Mouse (Mus musculus): ENCODE data around the gene Oasl1. TPM values are rescaled to one million over a fixed set of nuclear protein-coding genes. Genes with fewer than 3 reads are reported as not detected.
"Not testable (repeated sequence)": the region's sequence is repeated elsewhere in the genome, so short reads cannot be mapped to it uniquely, and the experiment has no call there.

Oasl1 gene
- polyA plus RNA-seq, 1 experiment from 2014 or later, result not detected

DNA sequence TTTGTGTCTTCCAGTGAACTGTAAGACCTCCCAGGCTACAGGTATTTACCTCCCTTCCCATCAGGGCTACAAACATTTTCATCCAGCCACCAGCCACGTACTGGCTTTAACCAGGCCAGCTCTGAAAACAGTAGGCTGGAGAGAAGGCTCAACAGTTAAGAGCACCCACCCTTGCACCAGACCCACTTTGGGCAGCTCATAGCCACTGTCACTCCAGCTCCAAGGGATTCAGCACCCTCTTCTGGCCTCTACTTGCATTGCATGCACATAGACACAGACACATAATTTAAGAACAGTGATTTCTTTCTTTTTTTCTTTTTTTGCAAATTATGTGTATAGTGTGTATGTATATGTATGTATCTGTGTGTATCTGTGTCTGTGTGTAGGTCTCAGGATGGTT lies 20.6 kb upstream of the Oasl1 start:
- H3K27ac ChIP-seq (replicated peaks), result no peak overlapping the region
- peaks cover 9% of the 10 kb centered on the region for H3K9me3 ChIP-seq (replicated peaks)
- no peaks in the 10 kb centered on the region for H3K36me3 ChIP-seq
- no peaks in the 10 kb centered on the region for H3K27me3 ChIP-seq (ENCODE audit: low read depth, poor library complexity, severe bottlenecking)
- H3K4me3 ChIP-seq, result no peak overlapping the region
- peaks cover 7% of the 10 kb centered on the region for H3K4me1 ChIP-seq
- 13% methylated on average over 1 of the region's 1 CpGs for WGBS
- DNase-seq (ENCODE audit: low spot score), result peak; percentile 34

DNA sequence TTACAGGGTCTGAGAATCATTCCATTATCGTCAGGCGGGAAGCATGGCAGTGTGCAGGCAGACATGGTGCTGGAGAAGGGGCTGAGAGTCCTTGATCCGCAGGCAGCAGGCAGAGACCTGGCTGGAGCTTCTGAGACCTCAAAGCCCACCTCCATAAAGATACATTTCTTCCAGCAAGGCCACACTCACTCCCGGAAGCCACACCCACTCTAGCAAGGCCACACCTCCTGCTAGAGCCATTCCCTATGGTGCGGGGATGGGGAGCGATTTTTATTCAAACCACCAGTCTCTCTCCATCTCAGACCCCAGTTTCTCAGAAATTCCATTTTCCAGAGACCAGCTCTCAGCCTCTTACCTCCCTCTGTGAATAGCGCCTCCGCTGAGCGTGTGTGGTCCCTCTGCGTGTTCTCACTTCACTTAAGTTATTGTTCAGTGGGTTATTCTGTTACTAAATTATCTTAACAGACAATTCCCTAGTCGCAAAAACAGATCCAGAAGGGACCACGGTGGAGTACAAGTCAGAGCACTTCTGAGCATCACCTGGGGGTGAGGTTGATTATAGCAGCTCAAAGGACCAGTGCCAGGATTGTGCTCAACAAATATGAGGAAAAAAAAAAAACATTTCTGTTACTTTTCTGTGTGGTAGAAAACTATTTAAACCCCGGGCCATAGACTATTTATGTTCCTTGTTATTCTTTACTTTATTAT lies 14.3 kb upstream of the Oasl1 start:
- Histone ChIP-seq H3K4me3 (no peak overlapping the region), H3K27me3 (ENCODE audit: low read depth, poor library complexity, severe bottlenecking) (no peaks in the 10 kb centered on the region), H3K36me3 (no peaks in the 10 kb centered on the region), H3K9me3 (replicated peaks) (peaks cover 9% of the 10 kb centered on the region), H3K4me1 (peaks cover 6% of the 10 kb centered on the region; the same call in 1 of the 2 replicates), H3K27ac (replicated peaks) (no peak overlapping the region)
- no peak for DNase-seq (ENCODE audit: low spot score)
- WGBS, result 58% methylated on average over 13 of the region's 13 CpGs

DNA sequence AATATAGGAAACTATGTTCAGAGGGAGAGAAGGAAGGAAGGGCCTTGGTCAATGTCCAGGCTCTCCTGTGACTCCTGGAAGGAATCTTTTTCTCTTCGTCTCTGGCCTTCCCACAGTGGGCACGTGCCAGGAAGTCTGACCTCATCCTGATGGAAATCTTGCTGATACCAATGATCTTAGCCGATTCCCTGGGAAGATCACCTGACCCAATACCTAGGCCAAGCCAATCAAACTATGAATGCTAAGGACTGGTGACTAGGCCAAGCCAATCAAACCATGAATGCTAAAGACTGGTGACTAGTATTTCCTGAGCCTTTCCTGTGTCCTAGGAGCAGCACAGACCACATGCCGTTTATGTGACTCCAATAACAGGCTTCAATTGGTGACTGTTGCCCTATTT lies 9.4 kb upstream of the Oasl1 start:
- H3K36me3 ChIP-seq, result no peaks in the 10 kb centered on the region
- no peaks in the 10 kb centered on the region for H3K9me3 ChIP-seq (replicated peaks)
- H3K4me3 ChIP-seq, result no peak overlapping the region
- peaks cover 5% of the 10 kb centered on the region; the same call in 1 of the 2 replicates for H3K4me1 ChIP-seq
- no peak for DNase-seq (ENCODE audit: low spot score)
- H3K27ac ChIP-seq (replicated peaks), result no peak overlapping the region
- no peaks in the 10 kb centered on the region for H3K27me3 ChIP-seq (ENCODE audit: low read depth, poor library complexity, severe bottlenecking)
- WGBS, result 85% methylated on average over 4 of the region's 4 CpGs

DNA sequence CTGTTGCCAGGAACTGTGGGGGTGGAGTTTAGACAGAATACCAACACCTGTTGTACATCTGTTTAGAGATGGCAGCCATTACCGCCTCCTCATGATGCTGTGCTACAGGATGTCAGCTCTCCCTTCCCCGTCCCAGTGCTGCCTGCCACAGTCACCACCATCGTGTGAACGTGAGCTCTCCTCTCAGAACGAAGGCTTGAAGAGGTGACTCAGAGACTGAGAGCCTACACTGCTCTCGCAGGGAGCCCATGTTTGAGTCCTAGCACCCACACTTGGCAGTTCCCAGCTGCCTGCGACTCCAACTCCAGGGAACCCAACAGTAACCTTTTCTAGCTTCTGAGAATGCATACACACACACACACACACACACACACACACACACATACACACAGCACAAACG lies 8.2 kb upstream of the Oasl1 start:
- DNase-seq (ENCODE audit: low spot score), result no peak
- no peaks in the 10 kb centered on the region for H3K9me3 ChIP-seq (replicated peaks)
- peaks cover 4% of the 10 kb centered on the region; the same call in 1 of the 2 replicates for H3K4me1 ChIP-seq
- no peaks in the 10 kb centered on the region for H3K27me3 ChIP-seq (ENCODE audit: low read depth, poor library complexity, severe bottlenecking)
- no peak overlapping the region for H3K27ac ChIP-seq (replicated peaks)
- H3K36me3 ChIP-seq, result no peaks in the 10 kb centered on the region
- WGBS, result 81% methylated on average over 8 of the region's 8 CpGs
- H3K4me3 ChIP-seq, result no peak overlapping the region

DNA sequence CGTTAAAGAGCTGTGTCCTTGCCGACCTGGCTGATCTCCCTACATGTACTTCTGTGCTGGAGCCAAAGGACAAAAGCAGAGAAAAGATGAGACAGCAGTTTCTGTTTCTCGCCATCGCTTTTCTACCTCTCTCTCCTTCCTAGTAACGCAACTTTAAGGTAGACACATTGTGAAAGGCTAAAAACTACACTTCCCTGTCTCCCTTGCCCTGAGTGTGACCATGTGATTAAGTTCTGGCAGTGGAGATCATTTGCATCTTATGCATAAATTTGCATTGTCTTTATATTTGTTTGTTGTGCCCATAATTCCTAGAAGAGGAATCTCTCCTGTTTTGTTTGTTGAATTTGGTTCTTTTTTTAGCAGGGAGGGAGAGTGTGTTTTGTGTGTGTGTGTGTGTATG lies 7.2 kb upstream of the Oasl1 start:
- DNase-seq (ENCODE audit: low spot score), result no peak
- no peak overlapping the region for H3K4me3 ChIP-seq
- WGBS, result 85% methylated on average over 5 of the region's 5 CpGs
- no peaks in the 10 kb centered on the region for H3K36me3 ChIP-seq
- peaks cover 4% of the 10 kb centered on the region; the same call in 1 of the 2 replicates for H3K4me1 ChIP-seq
- no peak overlapping the region for H3K27ac ChIP-seq (replicated peaks)
- H3K9me3 ChIP-seq (replicated peaks), result no peaks in the 10 kb centered on the region
- H3K27me3 ChIP-seq (ENCODE audit: low read depth, poor library complexity, severe bottlenecking), result no peaks in the 10 kb centered on the region

DNA sequence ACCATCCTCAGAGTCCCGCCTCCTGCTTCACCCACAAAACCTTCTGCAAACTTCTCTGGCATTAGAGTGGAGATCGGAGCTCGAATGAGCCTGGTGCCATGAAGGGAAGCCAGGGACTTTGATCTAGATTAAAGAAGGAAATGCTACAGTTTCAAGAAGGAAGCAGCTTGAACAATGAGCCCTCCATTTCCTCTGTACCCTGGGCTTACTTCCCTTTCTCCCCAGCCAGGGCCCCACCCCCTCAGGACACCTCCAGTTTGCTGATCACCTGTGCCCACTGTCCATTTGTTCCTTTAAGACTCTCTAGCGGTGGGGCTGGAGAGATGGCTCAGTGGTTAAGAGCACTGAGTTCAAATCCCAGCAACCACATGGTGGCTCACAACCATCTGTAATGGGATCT lies 6.3 kb upstream of the Oasl1 start:
- Histone ChIP-seq H3K27me3 (ENCODE audit: low read depth, poor library complexity, severe bottlenecking) (no peaks in the 10 kb centered on the region), H3K4me3 (no peak overlapping the region), H3K9me3 (replicated peaks) (no peaks in the 10 kb centered on the region), H3K27ac (replicated peaks) (no peak overlapping the region), H3K36me3 (no peaks in the 10 kb centered on the region), H3K4me1 (peaks cover 4% of the 10 kb centered on the region; the same call in 1 of the 2 replicates)
- WGBS, result 88% methylated on average over 4 of the region's 4 CpGs
- DNase-seq (ENCODE audit: low spot score), result no peak

DNA sequence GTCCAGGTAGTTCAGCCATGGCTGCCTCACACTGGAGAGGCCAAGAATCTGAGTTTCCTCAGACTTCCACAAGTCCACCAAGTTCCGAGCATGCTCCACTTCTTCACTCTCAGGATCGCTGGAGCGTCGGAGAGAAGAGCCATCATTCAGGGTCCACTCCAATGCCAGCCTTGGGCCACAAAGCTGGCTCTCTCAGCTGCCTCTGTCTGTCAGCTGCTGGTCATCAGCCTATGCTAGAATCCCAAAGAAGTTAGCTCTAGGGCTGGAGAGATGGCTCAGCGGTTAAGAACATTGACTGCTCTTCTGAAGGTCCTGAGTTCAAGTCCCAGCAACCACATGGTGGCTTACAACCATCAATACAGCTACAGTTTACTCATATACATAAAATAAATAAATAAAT lies 5.7 kb upstream of the Oasl1 start:
- WGBS, result 95% methylated on average over 5 of the region's 5 CpGs
- DNase-seq (ENCODE audit: low spot score), result not testable (repeated sequence)

DNA sequence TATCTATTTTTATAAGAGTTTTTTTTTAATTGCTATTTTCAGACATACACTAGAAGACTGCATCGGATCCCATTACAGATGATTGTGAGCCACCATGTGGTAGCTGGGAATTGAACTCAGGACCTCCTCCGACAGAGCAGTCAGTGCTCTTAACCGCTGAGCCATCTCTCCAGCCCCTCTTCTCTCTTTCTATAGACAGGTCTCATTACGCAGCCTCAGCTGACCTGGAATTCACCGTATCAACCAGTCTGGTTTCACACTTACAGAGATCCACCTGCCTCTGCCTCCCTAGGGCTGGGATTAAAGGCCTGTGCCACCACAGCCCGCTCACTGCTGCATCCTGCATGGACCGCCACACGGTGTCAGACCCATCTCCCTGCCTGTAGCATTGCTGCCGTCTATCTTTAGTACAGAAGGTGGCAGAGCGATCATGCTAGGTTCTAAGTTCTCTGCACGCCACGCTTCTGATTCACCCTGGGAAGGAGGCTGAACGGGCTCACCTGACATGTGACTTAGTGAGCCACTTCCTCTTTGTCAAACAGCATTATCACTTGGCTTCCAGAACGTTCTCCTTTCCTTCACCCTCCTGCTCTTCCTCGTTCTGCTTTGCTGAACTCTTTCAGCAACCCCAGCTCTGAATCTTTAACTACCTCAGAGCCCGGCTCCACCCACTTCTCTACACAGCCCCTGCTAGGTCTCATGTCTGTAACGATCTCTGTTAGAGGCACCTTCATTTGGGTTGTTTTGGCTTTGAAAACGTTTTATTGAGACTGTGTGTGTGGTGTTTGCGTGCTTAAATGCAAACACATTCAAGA lies 1.3 kb upstream of the Oasl1 start:
- Histone ChIP-seq H3K4me3 (no peak overlapping the region), H3K36me3 (no peaks in the 10 kb centered on the region), H3K9me3 (replicated peaks) (no peaks in the 10 kb centered on the region), H3K27ac (replicated peaks) (no peak overlapping the region), H3K4me1 (peaks cover 11% of the 10 kb centered on the region), H3K27me3 (ENCODE audit: low read depth, poor library complexity, severe bottlenecking) (no peaks in the 10 kb centered on the region)
- 84% methylated on average over 19 of the region's 19 CpGs for WGBS
- no peak for DNase-seq (ENCODE audit: low spot score)

More for the DNA sequence above, 5.7 kb upstream of the Oasl1 start:
- not testable (repeated sequence) for H3K27ac ChIP-seq (replicated peaks); H3K4me3 ChIP-seq; H3K9me3 ChIP-seq (replicated peaks); H3K36me3 ChIP-seq; H3K27me3 ChIP-seq (ENCODE audit: low read depth, poor library complexity, severe bottlenecking); H3K4me1 ChIP-seq

DNA sequence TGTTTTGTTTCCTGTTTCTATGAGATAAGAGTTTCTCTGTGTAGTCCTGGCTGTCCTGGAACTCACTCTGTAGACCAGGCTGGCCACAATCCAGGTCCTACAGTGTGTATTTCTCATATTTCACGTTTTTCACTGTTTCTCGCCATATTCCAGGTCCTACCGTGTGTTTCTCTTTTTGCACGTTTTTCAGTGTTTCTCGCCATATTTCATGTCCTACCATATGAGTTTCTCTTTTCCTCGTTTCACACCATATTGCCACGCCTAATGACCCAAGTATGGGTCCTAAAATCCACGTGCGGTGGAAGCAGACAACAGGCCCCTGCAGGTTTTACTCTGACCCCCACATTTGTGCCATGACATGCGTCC lies 691 bp upstream of the Oasl1 start:
- 69% methylated on average over 10 of the region's 10 CpGs for WGBS
- H3K36me3 ChIP-seq, result no peaks in the 10 kb centered on the region
- H3K27ac ChIP-seq (replicated peaks), result no peak overlapping the region
- H3K4me3 ChIP-seq, result no peak overlapping the region
- no peak for DNase-seq (ENCODE audit: low spot score)
- no peaks in the 10 kb centered on the region for H3K9me3 ChIP-seq (replicated peaks)
- H3K4me1 ChIP-seq, result peaks cover 14% of the 10 kb centered on the region
- no peaks in the 10 kb centered on the region for H3K27me3 ChIP-seq (ENCODE audit: low read depth, poor library complexity, severe bottlenecking)

DNA sequence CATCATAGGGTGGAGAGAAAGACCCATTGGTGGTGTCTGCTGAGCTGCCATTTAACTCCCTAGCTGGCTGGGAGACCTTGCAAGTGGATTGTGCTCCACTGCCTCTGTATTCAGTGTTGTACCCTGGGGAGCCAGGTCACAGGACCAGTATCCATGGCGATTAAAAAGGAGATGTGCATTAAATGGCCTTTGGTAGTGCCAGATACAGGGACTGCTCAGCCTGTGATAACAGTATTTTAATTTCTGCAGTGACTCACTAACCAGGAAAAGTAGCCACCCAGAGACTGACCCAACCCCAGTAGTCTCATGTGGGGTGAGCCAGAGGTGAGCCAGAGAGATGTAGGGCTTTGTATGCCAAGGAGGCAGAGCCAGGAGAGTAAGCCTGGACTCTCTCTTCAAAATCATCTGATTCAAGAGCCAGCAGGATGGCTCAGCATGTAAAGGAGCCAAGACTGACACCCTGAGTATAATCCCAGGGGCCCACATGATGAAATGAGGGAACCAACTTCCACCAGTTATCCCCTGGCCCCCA lies 3.2 kb downstream of the Oasl1 start:
- 0 out of 2 replicates have a peak overlapping the region, but pooled peaks have one; percentile 17 for H3K27ac ChIP-seq (replicated peaks)
- 65% methylated on average over 1 of the region's 1 CpGs for WGBS
- peaks cover 14% of the 10 kb centered on the region for H3K4me1 ChIP-seq
- H3K4me3 ChIP-seq, result no peak overlapping the region
- no peaks in the 10 kb centered on the region for H3K27me3 ChIP-seq (ENCODE audit: low read depth, poor library complexity, severe bottlenecking)
- H3K36me3 ChIP-seq, result no peaks in the 10 kb centered on the region
- no peak for DNase-seq (ENCODE audit: low spot score)
- H3K9me3 ChIP-seq (replicated peaks), result no peaks in the 10 kb centered on the region

DNA sequence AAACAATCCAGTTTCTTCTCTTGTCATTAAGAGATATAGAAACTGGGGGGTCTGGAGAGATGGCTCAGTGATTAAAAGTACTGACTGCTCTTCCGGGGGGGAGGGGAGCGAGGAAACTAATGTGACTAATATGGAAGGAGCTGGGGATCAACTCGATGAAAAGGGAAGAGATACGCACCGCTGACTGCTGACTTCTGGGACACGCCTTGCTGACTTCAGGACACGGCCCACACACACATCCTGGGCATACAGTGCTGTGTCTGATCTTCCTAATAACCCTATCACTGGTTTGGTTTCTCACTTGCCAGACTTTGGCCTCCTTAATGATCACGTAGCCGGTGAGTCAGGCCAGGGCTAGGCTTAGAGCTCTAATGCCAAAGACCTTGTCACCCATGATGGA lies 3.7 kb downstream of the Oasl1 start:
- Histone ChIP-seq H3K27me3 (ENCODE audit: low read depth, poor library complexity, severe bottlenecking) (no peaks in the 10 kb centered on the region), H3K4me1 (peaks cover 14% of the 10 kb centered on the region), H3K36me3 (no peaks in the 10 kb centered on the region), H3K4me3 (no peak overlapping the region), H3K27ac (replicated peaks) (no peak overlapping the region), H3K9me3 (replicated peaks) (no peaks in the 10 kb centered on the region)
- no peak for DNase-seq (ENCODE audit: low spot score)
- WGBS, result 84% methylated on average over 9 of the region's 9 CpGs

DNA sequence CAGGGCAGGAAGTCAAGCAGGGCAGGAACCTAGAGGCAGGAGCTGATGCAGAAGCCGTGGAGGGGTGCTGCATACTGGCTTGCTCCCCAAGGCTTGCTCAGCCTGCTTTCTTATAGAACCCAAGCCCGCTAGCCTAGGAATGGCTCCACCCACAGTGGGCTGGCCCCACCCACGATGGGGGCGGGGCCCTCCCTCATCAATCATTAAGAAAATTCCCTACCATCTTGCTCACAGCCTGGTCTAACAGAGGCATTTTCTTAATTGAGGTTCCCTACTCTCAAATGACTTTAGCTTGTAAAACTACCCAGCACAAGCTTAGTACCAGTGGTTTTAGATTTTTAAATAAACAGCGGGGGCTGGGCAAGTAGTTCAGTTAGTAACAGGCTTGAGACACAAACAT lies 8.6 kb downstream of the Oasl1 start:
- Histone ChIP-seq H3K9me3 (replicated peaks) (no peaks in the 10 kb centered on the region), H3K4me1 (peaks cover 11% of the 10 kb centered on the region), H3K36me3 (no peaks in the 10 kb centered on the region), H3K27me3 (ENCODE audit: low read depth, poor library complexity, severe bottlenecking) (no peaks in the 10 kb centered on the region), H3K4me3 (no peak overlapping the region), H3K27ac (replicated peaks) (no peak overlapping the region)
- 58% methylated on average over 5 of the region's 5 CpGs for WGBS
- no peak for DNase-seq (ENCODE audit: low spot score)

DNA sequence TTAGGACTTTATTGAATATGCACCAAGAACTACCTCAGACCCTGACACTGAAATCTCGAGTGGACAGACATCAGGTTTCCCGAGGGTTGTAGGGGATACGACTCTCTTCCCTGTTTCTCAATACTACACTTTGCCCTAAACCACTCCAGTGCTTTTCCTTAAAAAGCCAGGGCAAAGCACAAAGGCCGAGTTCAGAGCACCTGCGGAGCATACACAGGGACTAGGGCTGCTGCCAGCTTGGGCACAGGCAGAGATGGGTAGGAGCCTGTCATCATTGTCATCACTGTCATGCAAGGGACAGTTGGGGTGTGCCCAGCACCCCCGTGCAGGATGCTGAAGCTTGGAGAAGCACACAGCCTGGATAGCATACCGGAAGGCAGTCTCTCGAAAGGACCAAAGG lies 10.2 kb downstream of the Oasl1 start:
- no peak for DNase-seq (ENCODE audit: low spot score)
- whole genome bisulfite sequencing, result 83% methylated on average over 8 of the region's 8 CpGs
- H3K27ac ChIP-seq (replicated peaks), result no peak overlapping the region

More for the DNA sequence above, 10.2 kb downstream of the Oasl1 start:
- H3K9me3 ChIP-seq (replicated peaks), result 0 out of 2 replicates have a peak, but pooled peaks cover 2% of the 10 kb centered on the region
- peaks cover 6% of the 10 kb centered on the region for H3K4me1 ChIP-seq
- no peaks in the 10 kb centered on the region for H3K27me3 ChIP-seq (ENCODE audit: low read depth, poor library complexity, severe bottlenecking)
- H3K4me3 ChIP-seq, result no peak overlapping the region
- H3K36me3 ChIP-seq, result no peaks in the 10 kb centered on the region
